Mouse (Mus musculus): ENCODE measurements around the gene Vmn2r109. TPM values are rescaled to one million over a fixed set of nuclear protein-coding genes. Genes with fewer than 3 reads are reported as not detected.
"Not testable (repeated sequence)": the region's sequence is repeated elsewhere in the genome, so short reads cannot be mapped to it uniquely, and the experiment has no call there.

The Vmn2r109 gene
- not detected in 2 replicates for polyA plus RNA-seq (2015; fragmentation: Nextera tagmentation; extraction: Ambion mirVana)

DNA sequence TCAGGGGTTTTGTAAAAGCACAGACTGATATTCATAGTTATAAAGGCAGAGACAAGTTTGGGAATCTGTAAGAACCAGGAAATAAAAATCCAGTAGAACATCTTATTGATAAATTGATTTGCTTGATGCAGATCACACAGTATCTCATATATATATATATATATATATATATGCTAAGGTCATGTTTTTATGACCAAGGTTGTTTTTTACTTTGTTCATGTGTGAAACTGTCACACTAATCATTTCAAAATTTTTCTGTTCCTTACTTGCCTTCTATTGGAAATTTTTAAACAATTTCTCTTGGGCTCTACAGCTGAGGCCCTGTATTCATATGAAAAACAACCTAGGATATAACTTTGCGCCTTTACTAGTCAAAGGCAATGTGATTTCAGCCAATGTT is at the start of gene Vmn2r109:
TSS of gene Vmn2r109 (minus strand) at position 101 of the 400 bp plus-strand sequence.
- no peak for ATAC-seq
- Histone ChIP-seq H3K4me3 (ENCODE audit: low read length) (no peak within 1 kb of the TSS), H3K27ac (ENCODE audit: low read depth, low read length) (no peak within 1 kb of the TSS), H3K4me2 (ENCODE audit: low read length) (no peak within 1 kb of the TSS), H3K36me3 (ENCODE audit: control insufficient read depth, insufficient read depth, low read length) (no peaks in the 10 kb centered on the region), H3K9ac (ENCODE audit: low read depth, low read length) (no peak within 1 kb of the TSS), H3K4me1 (ENCODE audit: control insufficient read depth, insufficient read depth, low read depth, low read length) (no peaks in the 10 kb centered on the region), H3K9me3 (ENCODE audit: control insufficient read depth, low read length) (no peaks in the 10 kb centered on the region), H3K27me3 (replicated peaks; ENCODE audit: control insufficient read depth, insufficient read depth, low read length) (no peaks in the 10 kb centered on the region)
- WGBS, result 87% methylated on average over 1 of the region's 1 CpGs

GRCm38 (mm10) chr17:20596323-20596722 is 31.8 kb upstream of the Vmn2r109 start, which contains the start of gene Vmn2r110:
TSS of gene Vmn2r110 (minus strand) at chr17:20596423.
- no peaks in the 10 kb centered on the region for H3K36me3 ChIP-seq (ENCODE audit: control insufficient read depth, insufficient read depth, low read length)
- no peak within 1 kb of the TSS for H3K4me3 ChIP-seq (ENCODE audit: low read length)
- H3K27ac ChIP-seq (ENCODE audit: low read depth, low read length), result no peak within 1 kb of the TSS
- H3K4me2 ChIP-seq (ENCODE audit: low read length), result no peak within 1 kb of the TSS
- H3K9ac ChIP-seq (ENCODE audit: low read depth, low read length), result no peak within 1 kb of the TSS
- 0 out of 2 replicates have a peak, but pooled peaks cover 7% of the 10 kb centered on the region for H3K9me3 ChIP-seq (ENCODE audit: control insufficient read depth, low read length)
- ATAC-seq, result no peak
- WGBS, result 33% methylated on average over 1 of the region's 1 CpGs
- H3K27me3 ChIP-seq (replicated peaks; ENCODE audit: control insufficient read depth, insufficient read depth, low read length), result no peaks in the 10 kb centered on the region
- no peaks in the 10 kb centered on the region for H3K4me1 ChIP-seq (ENCODE audit: control insufficient read depth, insufficient read depth, low read depth, low read length)

- H3K9ac ChIP-seq (ENCODE audit: low read depth, low read length); H3K27ac ChIP-seq (ENCODE audit: low read depth, low read length); ATAC-seq; H3K27me3 ChIP-seq (replicated peaks; ENCODE audit: control insufficient read depth, insufficient read depth, low read length); H3K4me1 ChIP-seq (ENCODE audit: control insufficient read depth, insufficient read depth, low read depth, low read length); H3K36me3 ChIP-seq (ENCODE audit: control insufficient read depth, insufficient read depth, low read length); H3K4me2 ChIP-seq (ENCODE audit: low read length); H3K4me3 ChIP-seq (ENCODE audit: low read length): not testable (repeated sequence)
- H3K9me3 ChIP-seq (ENCODE audit: control insufficient read depth, low read length), result peaks cover 12% of the 10 kb centered on the region
These were observed 56.3 kb downstream of the Vmn2r109 start for GRCm38 (mm10) chr17:20508247-20508646.

DNA sequence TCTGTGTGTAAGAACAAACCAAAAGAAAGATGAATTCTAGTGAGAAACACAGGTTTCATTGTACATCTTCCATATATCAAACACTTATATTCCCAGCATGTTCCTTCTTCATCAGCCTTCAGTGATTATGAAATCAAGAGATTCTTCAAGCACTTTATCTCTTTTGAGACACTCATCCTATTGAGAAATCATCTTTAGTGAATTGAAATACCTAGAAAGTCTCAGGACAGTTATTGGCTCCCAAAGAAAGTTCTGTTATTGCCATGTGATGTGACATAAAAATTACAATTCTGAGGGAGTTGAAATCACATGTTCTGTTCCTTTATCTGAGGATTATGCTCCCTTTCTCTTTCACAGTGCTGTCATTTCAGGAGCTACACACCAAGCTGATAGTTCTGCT is 66.7 kb downstream of the Vmn2r109 start, which contains the start of gene Vmn1r225:
TSS of gene Vmn1r225 (plus strand) at position 301 of the 400 bp plus-strand sequence.
- Histone ChIP-seq H3K4me3 (ENCODE audit: low read length) (no peak within 1 kb of the TSS), H3K27ac (ENCODE audit: low read depth, low read length) (no peak within 1 kb of the TSS), H3K9me3 (ENCODE audit: control insufficient read depth, low read length) (peaks cover 5% of the 10 kb centered on the region; the same call in 1 of the 2 replicates), H3K9ac (ENCODE audit: low read depth, low read length) (no peak within 1 kb of the TSS), H3K27me3 (replicated peaks; ENCODE audit: control insufficient read depth, insufficient read depth, low read length) (no peaks in the 10 kb centered on the region), H3K4me1 (ENCODE audit: control insufficient read depth, insufficient read depth, low read depth, low read length) (no peaks in the 10 kb centered on the region), H3K36me3 (ENCODE audit: control insufficient read depth, insufficient read depth, low read length) (no peaks in the 10 kb centered on the region), H3K4me2 (ENCODE audit: low read length) (no peak within 1 kb of the TSS)
- no peak for ATAC-seq

Other genes starting within 250 kb of the Vmn2r109 start
- gene Vmn2r107, start 219.5 kb downstream of the Vmn2r109 start, polyA plus RNA-seq (2015; fragmentation: Nextera tagmentation; extraction: Ambion mirVana), result not detected in 2 replicates
- gene Vmn1r224, start 150.6 kb downstream of the Vmn2r109 start, polyA plus RNA-seq (2015; fragmentation: Nextera tagmentation; extraction: Ambion mirVana), result not detected in 2 replicates
- gene Vmn2r108, start 83.4 kb downstream of the Vmn2r109 start, polyA plus RNA-seq (2015; fragmentation: Nextera tagmentation; extraction: Ambion mirVana), result not detected in 2 replicates
- not detected in 2 replicates for gene Vmn1r225, start 66.6 kb downstream of the Vmn2r109 start, polyA plus RNA-seq (2015; fragmentation: Nextera tagmentation; extraction: Ambion mirVana)
- gene Vmn2r110, start 31.7 kb upstream of the Vmn2r109 start, polyA plus RNA-seq (2015; fragmentation: Nextera tagmentation; extraction: Ambion mirVana), result not detected in 2 replicates
- not detected in 2 replicates for gene Fpr-rs3, start 60.1 kb upstream of the Vmn2r109 start, polyA plus RNA-seq (2015; fragmentation: Nextera tagmentation; extraction: Ambion mirVana)
- not detected in 2 replicates for gene Vmn1r226, start 118.1 kb upstream of the Vmn2r109 start, polyA plus RNA-seq (2015; fragmentation: Nextera tagmentation; extraction: Ambion mirVana)
- gene Vmn1r227, start 165.1 kb upstream of the Vmn2r109 start, polyA plus RNA-seq (2015; fragmentation: Nextera tagmentation; extraction: Ambion mirVana), result not detected in 2 replicates
- not detected in 2 replicates for gene Vmn1r228, start 221.4 kb upstream of the Vmn2r109 start, polyA plus RNA-seq (2015; fragmentation: Nextera tagmentation; extraction: Ambion mirVana)
- not detected in 2 replicates for gene Vmn1r229, start 246.8 kb upstream of the Vmn2r109 start, polyA plus RNA-seq (2015; fragmentation: Nextera tagmentation; extraction: Ambion mirVana)